Mouse (Mus musculus) urinary bladder, postnatal 4 days (tissue): ENCODE results near the gene Ccdc163.

Source experiments
- DNase-seq, 2 experiments: peaks; one replicate each; pipeline ENCODE4 v3.0.0; 2021 to 2022; ENCODE audit warnings: low spot score in 2 of 2

Gene Ccdc163

GRCm38 (mm10) chr4:116700964-116701363 lies 7.3 kb upstream of the Ccdc163 start:
- no peak for DNase-seq

DNA sequence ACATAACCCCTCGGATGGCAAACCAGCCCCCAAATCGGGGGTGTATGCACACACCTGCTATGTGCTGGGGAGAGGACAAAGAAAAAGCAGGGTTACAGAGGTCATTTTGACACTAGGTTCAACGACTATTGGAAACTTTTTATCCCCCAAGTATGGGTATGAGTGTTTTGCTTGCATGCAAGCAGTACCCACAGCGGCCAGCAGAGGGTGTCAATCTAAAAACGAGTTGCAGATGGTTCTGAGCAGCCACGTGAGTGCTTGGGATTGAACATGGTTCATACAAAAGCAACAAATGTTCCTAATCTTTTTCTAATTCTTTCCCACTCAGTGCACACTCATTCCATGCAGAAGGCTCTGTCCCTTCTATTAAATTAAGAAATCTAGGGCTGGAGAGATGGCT lies 4.5 kb upstream of the Ccdc163 start:
- DNase-seq = peak; percentile 48 to 81

DNA sequence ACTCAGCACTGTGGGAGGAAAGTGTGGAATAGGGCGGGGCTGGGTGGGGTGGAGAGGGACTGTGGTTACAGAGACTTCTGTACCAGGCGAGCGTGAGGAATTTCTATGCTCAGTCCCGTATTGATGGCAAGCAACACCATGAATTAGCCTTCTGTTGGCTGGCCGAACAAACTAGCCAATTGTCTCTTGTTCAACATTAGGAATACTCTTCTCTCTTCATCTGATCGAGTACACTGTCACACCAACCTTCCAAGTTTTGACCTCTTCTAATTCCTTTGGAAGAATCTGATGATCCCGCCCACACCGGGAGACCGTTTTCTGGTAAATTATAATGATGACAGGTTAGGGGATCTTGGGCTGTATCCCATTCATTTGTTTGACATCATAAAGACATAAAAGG lies 643 bp upstream of the Ccdc163 start:
- DNase-seq = no peak

DNA sequence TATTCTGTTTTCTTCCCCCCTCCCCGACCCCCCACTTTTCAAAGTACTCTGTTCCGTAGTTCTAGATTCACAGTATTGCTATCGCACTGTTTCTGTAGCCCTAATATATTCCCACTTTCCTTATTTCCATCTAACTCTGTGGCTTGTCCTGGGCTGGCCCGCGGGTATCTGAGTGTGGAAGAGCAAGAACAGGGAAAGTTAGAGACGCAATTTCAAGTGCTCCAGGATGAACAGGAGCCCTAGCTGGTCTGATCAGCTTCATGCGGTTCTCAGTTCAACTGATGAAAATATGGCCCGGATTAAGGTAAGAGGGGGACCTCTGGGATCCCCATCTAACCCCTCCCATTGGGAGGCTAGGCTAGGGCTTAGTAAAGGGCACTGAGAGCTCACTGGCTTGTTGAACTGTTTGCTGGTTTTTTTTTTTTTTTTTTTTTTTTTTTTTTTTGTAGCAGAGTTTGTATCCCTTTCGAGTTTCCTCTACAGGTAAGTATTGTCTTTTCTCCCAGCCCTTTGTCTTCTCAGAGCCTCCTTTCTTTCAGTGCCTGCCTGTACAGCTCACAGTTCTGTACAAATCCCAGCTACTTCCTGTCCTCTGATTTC lies 582 bp downstream of the Ccdc163 start:
- no peak for DNase-seq

DNA sequence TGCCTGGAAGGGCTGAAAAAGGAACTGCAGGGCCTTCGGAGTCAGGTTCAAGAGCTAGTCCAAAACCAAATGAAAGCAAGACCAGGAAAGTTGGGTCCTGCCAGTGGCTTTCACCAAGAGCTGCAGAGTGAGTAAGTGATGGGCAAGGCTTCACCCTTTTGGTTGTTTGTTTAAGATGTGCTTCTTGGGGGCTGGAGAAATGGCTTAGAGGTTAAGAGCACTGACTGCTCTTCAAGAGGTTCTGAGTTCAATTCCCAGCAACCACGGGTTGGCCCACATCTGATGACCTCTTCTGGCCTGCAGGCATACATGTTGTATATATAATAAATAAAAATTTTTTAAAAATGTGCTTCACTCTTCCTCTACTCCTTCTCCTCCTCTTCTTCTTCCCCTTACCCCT lies 1.8 kb downstream of the Ccdc163 start:
- no peak for DNase-seq

DNA sequence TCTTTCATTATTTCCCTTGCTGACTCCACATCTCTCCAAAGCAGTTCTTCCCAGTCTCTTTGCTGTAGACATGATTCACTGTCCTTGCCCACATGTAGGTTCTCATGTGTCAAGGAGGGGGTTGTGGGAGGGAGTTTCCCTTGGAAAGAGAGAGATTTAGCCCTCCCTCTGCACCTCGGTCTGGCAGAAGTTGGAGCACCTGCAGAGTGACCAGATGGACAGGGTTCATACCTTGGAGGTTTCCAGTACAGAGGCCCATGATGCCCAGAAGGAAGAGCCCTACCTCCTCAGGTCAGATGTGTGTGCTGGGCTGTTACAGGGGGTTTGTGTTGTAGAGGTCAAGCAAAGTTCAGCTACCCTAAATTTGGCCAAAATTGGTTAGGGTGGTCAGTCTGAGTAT lies 4.2 kb downstream of the Ccdc163 start:
- no peak for DNase-seq

DNA sequence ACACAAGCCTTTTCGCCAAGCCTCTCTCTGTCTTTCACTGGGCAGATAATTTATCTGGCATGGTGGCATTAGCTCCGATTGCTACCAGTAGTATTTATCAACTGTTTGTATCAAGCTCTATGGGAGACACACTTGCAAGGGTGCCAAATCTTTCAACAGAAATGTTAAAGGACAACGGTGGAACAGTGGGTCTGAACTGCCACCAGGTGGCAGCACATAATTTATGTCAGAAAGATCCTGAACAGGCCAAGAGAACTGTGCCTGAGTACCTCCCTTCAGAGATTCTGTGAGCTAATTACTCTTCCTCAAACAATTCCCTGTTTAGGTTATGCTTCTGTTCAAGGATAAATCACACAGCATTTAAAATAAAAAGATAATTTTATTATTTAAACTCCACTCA lies 11.1 kb downstream of the Ccdc163 start:
- DNase-seq = peak in 1 of 2 experiments; percentile 32

GRCm38 (mm10) chr4:116720343-116721097 lies 12.2 kb downstream of the Ccdc163 start, which contains the start of gene Tesk2:
Gene Tesk2 (plus strand): TSS chr4:116720948.
- peak; percentile 88 to 90 for DNase-seq

DNA sequence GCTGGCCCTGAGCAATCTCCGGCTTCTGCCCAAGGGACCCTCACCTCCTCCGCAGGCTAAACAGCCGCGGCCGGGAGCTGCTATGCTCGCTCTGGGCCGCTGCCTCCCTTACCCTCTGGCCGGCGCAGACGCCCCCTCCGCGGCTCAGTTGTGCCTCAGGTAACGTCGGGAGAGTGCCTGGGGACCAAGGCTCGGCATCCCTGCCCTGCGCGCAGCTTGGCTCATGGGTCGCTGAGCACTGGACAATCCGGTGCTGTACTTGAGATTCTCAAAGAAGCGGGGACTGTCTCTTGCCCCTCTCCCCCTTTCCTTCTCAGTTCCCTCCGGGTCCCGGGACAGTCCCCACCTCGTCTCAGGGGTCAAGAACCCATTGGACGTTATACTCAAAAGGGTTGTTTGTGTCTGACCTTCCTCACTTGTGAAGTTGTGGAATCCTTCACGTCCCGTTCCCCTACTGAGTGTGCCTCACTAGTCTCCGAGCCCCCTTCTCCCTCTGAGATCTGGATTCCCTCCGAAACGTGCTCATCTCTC lies 12.9 kb downstream of the Ccdc163 start:
- no peak for DNase-seq

DNA sequence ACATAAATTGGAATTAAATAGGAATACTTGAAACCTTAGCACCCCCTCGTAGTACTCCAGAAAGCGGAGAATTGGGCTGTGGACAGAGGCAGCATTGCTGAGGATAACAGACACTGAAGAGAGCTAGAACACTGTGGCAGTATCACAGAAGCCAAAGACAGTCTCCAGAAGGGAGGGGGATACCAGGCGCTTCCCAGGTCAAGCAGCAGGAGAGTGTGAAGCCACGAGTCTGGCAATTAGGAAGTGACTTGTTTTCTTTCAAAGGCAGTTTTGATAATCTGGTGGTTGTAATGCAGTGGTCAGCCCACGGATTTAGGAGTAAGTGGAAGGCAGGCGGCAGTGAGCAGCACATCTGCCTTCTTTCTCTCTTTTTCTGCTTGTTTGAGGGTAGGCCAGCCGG lies 13.9 kb downstream of the Ccdc163 start:
- no peak for DNase-seq

- DNase-seq = no peak
These were observed 17.1 kb downstream of the Ccdc163 start for GRCm38 (mm10) chr4:116725444-116725843.

DNA sequence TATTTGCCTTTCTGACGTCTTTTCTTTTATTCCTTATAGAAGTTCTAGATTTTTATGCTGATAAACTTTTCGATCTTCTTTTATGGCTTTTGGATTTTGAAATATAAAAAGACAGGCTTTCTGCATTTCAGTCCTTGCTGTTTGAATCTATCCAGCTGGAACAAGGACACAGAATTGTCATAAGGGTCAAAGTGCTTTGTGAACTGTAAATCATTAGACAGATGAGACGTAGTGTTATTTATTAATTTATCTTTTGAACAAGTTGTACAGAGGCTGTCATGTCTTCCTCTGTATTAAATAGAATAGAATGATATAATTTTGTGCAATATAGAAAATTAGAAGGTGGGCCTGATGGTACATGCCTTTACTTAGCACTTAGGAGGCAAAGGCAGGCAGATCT lies 19.1 kb downstream of the Ccdc163 start:
- DNase-seq = no peak

DNA sequence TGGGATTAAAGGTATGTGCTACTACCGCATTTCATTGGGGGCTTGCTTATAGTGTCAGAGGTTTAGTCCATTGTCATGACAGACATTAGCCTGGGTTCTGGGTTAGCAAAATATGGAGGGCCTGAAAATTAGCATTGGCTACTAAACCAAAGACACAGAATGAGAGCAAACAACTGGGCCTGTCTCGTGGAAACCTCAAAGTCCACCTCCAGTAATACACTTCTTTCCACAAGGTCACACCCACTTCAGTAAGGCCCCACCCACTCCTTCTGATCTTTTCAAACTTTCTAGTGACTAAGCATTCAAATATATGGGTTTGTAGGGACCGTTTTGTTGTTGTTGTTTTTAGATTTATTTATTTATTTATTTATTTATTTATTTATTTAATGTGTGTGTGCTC lies 21.2 kb downstream of the Ccdc163 start:
- DNase-seq = no peak

- DNase-seq = no peak
These were observed 22.8 kb downstream of the Ccdc163 start for GRCm38 (mm10) chr4:116731077-116731476.

GRCm38 (mm10) chr4:116732355-116732754 lies 24.0 kb downstream of the Ccdc163 start:
- no peak for DNase-seq

DNA sequence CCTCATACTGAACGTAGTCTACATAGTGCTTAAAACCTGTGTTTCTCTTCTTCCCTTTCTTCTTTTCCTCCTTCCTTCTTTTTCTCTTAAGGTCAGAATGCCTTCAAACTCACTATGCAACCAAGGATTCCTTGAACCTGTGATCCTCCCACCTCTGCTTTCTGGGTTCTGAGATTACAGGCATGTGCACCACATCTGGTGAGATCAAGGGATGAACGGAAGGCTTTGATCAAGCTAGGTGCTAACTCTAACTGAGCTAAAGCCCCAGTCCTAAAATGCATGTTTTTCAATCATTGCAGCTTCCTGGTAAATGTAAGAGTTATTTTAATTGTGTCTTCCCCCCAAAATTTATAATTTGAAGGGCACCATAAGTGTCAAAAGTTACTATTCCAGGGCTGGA lies 26.7 kb downstream of the Ccdc163 start:
- no peak for DNase-seq

DNA sequence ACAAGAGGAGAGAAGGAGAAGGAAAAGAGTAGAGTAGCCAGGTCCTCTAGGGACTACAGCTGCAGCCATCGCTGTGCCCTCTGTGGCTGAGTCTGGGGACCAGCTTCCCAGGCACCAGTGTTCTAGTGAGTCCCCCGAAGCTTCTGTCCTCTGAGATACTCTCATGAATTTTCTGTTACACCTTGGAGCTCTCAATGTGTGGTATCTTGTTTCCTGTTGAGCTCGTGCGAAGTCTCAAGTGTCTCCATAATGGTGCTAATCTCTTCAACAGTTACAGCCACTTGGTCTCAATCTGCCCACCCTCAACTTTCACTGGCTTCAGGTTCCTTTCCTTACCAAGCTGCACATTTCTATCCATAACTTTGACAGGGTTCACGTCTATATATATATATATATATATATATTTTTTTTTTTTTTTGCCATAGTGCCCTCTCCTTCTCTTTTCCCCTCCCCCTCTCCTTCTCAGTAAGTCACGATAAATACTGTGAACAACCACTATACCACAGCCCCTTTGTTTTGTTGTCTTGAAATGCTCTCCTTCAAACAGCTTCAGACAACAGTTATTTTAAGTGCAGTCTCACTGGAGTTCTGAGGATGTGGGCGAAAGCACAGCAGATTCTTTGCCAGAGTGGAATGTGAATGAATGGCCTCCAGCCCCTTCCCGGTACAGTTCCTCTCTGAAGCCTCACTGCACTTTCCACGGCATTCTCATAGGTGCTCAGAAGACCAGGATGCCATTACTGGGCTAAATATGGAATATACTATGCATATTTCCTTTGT lies 30.9 kb downstream of the Ccdc163 start:
- no peak for DNase-seq

- DNase-seq = no peak
These were observed 41.4 kb downstream of the Ccdc163 start for GRCm38 (mm10) chr4:116749750-116750149.

- no peak for DNase-seq
These were observed 53.6 kb downstream of the Ccdc163 start for GRCm38 (mm10) chr4:116761914-116762313.

- DNase-seq = no peak
These were observed 55.7 kb downstream of the Ccdc163 start for GRCm38 (mm10) chr4:116764001-116764400.

- DNase-seq = no peak
These were observed 60.2 kb downstream of the Ccdc163 start for GRCm38 (mm10) chr4:116768510-116768909.

DNA sequence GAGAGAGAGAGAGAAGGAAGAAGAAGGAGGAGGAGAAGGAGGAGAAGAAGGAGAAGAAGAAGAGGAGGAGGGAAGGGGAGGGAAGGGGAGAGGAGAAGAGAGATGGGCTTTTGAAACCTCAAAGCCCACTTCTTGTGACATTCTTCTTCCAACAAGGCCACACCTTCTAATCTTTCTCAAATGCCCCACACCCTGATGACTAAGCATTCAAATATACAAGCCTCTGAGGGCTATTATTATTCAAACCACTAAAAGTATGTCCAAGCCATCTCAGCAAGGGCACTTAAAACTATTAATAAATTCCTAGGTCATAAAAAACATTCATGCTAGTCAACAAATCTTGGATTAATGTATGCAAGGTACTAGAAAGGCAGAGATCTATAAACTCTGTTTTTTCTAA lies 60.8 kb downstream of the Ccdc163 start:
- DNase-seq = no peak

DNA sequence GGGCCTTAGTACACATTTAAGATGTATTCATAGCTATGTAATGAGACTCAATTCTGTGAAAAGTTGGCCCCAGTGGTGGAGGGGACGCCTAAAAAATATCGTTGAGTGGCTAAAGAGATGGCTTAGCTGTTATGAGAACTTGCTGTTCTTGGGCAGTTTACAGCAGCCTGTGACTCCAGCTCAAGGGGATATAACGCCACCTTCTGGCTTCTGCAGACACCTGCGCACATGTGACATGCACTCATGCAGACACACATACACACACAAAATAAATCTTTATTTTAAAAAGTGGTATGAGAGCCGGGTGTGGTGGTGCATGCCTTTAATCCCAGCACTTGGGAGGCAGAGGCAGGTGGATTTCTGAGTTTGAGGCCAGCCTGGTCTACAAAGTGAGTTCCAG lies 68.1 kb downstream of the Ccdc163 start:
- DNase-seq = no peak
